Mouse (Mus musculus): ENCODE measurements around the gene Cd163l1. TPM values are rescaled to one million over a fixed set of nuclear protein-coding genes. Genes with fewer than 3 reads are reported as not detected.

Cd163l1 gene
- total RNA-seq (2014; rRNA removed): 0.08 TPM in 1 of 2 replicates, not detected in the other
- not detected in 2 replicates for polyA plus RNA-seq (2015; fragmentation: Nextera tagmentation; extraction: Ambion mirVana)

- H3K4me1 ChIP-seq (ENCODE audit: insufficient read depth): no peaks in the 10 kb centered on the region
- no peaks in the 10 kb centered on the region for H3K36me3 ChIP-seq (ENCODE audit: insufficient read depth)
- H3K9me3 ChIP-seq (ENCODE audit: low read length): no peaks in the 10 kb centered on the region
- no peak within 1 kb of the TSS for H3K9ac ChIP-seq
- no peak within 1 kb of the TSS for H3K4me2 ChIP-seq (ENCODE audit: low read depth)
- no peaks in the 10 kb centered on the region for H3K27me3 ChIP-seq (ENCODE audit: insufficient read depth, low read length)
- 83% methylated on average over 2 of the region's 2 CpGs for WGBS
- H3K27ac ChIP-seq (ENCODE audit: low read depth, low read length): no peak within 1 kb of the TSS
- ATAC-seq: no peak
- no peak for DNase-seq
- no peak for TF ChIP-seq CTCF (IDR thresholded peaks at IDR 0.05; ENCODE audit: low read depth)
- no peak within 1 kb of the TSS for H3K4me3 ChIP-seq (ENCODE audit: low read depth, low read length)
These were observed at the start of gene Cd163l1 for GRCm38 (mm10) chr7:140217967-140218366. Gene Cd163l1, plus strand, starts transcription at chr7:140218267.

GRCm38 (mm10) chr7:140169386-140169785, 48.7 kb upstream of the Cd163l1 start:
- Histone ChIP-seq H3K9me3 (ENCODE audit: low read length) (no peaks in the 10 kb centered on the region), H3K4me1 (ENCODE audit: insufficient read depth) (no peaks in the 10 kb centered on the region), H3K27me3 (ENCODE audit: insufficient read depth, low read length) (no peaks in the 10 kb centered on the region), H3K27ac (ENCODE audit: low read depth, low read length) (no peak overlapping the region), H3K9ac (no peak overlapping the region), H3K4me2 (ENCODE audit: low read depth) (no peak overlapping the region), H3K4me3 (ENCODE audit: low read depth, low read length) (no peak overlapping the region), H3K36me3 (ENCODE audit: insufficient read depth) (no peaks in the 10 kb centered on the region)
- ATAC-seq (no peak), DNase-seq (no peak)
- WGBS: 87% methylated on average over 4 of the region's 4 CpGs
- TF ChIP-seq CTCF (IDR thresholded peaks at IDR 0.05; ENCODE audit: low read depth): no peak

GRCm38 (mm10) chr7:140170863-140171262, 47.2 kb upstream of the Cd163l1 start:
- no peak for TF ChIP-seq CTCF (IDR thresholded peaks at IDR 0.05; ENCODE audit: low read depth)
- Histone ChIP-seq H3K27ac (ENCODE audit: low read depth, low read length) (no peak overlapping the region), H3K27me3 (ENCODE audit: insufficient read depth, low read length) (no peaks in the 10 kb centered on the region), H3K9ac (no peak overlapping the region), H3K4me2 (ENCODE audit: low read depth) (no peak overlapping the region), H3K4me1 (ENCODE audit: insufficient read depth) (no peaks in the 10 kb centered on the region), H3K9me3 (ENCODE audit: low read length) (no peaks in the 10 kb centered on the region), H3K36me3 (ENCODE audit: insufficient read depth) (no peaks in the 10 kb centered on the region), H3K4me3 (ENCODE audit: low read depth, low read length) (no peak overlapping the region)
- ATAC-seq (no peak), DNase-seq (no peak)
- 93% methylated on average over 3 of the region's 3 CpGs for WGBS

- 50% methylated on average over 1 of the region's 1 CpGs for WGBS
- Histone ChIP-seq H3K9me3 (ENCODE audit: low read length) (no peaks in the 10 kb centered on the region), H3K9ac (no peak within 1 kb of the TSS), H3K4me2 (ENCODE audit: low read depth) (no peak within 1 kb of the TSS), H3K4me3 (ENCODE audit: low read depth, low read length) (no peak within 1 kb of the TSS), H3K4me1 (ENCODE audit: insufficient read depth) (no peaks in the 10 kb centered on the region), H3K36me3 (ENCODE audit: insufficient read depth) (no peaks in the 10 kb centered on the region), H3K27me3 (ENCODE audit: insufficient read depth, low read length) (no peaks in the 10 kb centered on the region), H3K27ac (ENCODE audit: low read depth, low read length) (no peak within 1 kb of the TSS)
- ATAC-seq: no peak
- DNase-seq: no peak
- no peak for TF ChIP-seq CTCF (IDR thresholded peaks at IDR 0.05; ENCODE audit: low read depth)
These were observed 45.1 kb upstream of the Cd163l1 start, which contains the start of gene Olfr523 for GRCm38 (mm10) chr7:140172936-140173335. Gene Olfr523, plus strand, starts transcription at chr7:140173217.

- H3K9ac ChIP-seq: no peak overlapping the region
- H3K27me3 ChIP-seq (ENCODE audit: insufficient read depth, low read length): no peaks in the 10 kb centered on the region
- no peaks in the 10 kb centered on the region for H3K9me3 ChIP-seq (ENCODE audit: low read length)
- no peak overlapping the region for H3K27ac ChIP-seq (ENCODE audit: low read depth, low read length)
- 55% methylated on average over 2 of the region's 2 CpGs for WGBS
- H3K36me3 ChIP-seq (ENCODE audit: insufficient read depth): no peaks in the 10 kb centered on the region
- TF ChIP-seq CTCF (IDR thresholded peaks at IDR 0.05; ENCODE audit: low read depth): no peak
- no peak overlapping the region for H3K4me2 ChIP-seq (ENCODE audit: low read depth)
- H3K4me1 ChIP-seq (ENCODE audit: insufficient read depth): no peaks in the 10 kb centered on the region
- H3K4me3 ChIP-seq (ENCODE audit: low read depth, low read length): no peak overlapping the region
- DNase-seq: no peak
- ATAC-seq: no peak
These were observed 38.9 kb upstream of the Cd163l1 start for GRCm38 (mm10) chr7:140179176-140179575.

GRCm38 (mm10) chr7:140180692-140181091, 37.4 kb upstream of the Cd163l1 start:
- WGBS: 93% methylated on average over 2 of the region's 2 CpGs
- Histone ChIP-seq H3K27ac (ENCODE audit: low read depth, low read length) (no peak overlapping the region), H3K4me2 (ENCODE audit: low read depth) (no peak overlapping the region), H3K4me3 (ENCODE audit: low read depth, low read length) (no peak overlapping the region), H3K9me3 (ENCODE audit: low read length) (no peaks in the 10 kb centered on the region), H3K36me3 (ENCODE audit: insufficient read depth) (no peaks in the 10 kb centered on the region), H3K27me3 (ENCODE audit: insufficient read depth, low read length) (no peaks in the 10 kb centered on the region), H3K9ac (no peak overlapping the region), H3K4me1 (ENCODE audit: insufficient read depth) (no peaks in the 10 kb centered on the region)
- no peak for DNase-seq
- ATAC-seq: no peak
- TF ChIP-seq CTCF (IDR thresholded peaks at IDR 0.05; ENCODE audit: low read depth): no peak

GRCm38 (mm10) chr7:140184206-140184605, 33.9 kb upstream of the Cd163l1 start:
- no peak for ATAC-seq
- H3K27me3 ChIP-seq (ENCODE audit: insufficient read depth, low read length): no peaks in the 10 kb centered on the region
- WGBS: 90% methylated on average over 4 of the region's 4 CpGs
- no peak overlapping the region for H3K9ac ChIP-seq
- H3K4me1 ChIP-seq (ENCODE audit: insufficient read depth): no peaks in the 10 kb centered on the region
- no peaks in the 10 kb centered on the region for H3K9me3 ChIP-seq (ENCODE audit: low read length)
- H3K4me2 ChIP-seq (ENCODE audit: low read depth): no peak overlapping the region
- TF ChIP-seq CTCF (IDR thresholded peaks at IDR 0.05; ENCODE audit: low read depth): no peak
- H3K27ac ChIP-seq (ENCODE audit: low read depth, low read length): no peak overlapping the region
- no peak for DNase-seq
- H3K36me3 ChIP-seq (ENCODE audit: insufficient read depth): no peaks in the 10 kb centered on the region
- no peak overlapping the region for H3K4me3 ChIP-seq (ENCODE audit: low read depth, low read length)
